Mouse (Mus musculus): ENCODE data around the gene Catsper1.

DNA sequence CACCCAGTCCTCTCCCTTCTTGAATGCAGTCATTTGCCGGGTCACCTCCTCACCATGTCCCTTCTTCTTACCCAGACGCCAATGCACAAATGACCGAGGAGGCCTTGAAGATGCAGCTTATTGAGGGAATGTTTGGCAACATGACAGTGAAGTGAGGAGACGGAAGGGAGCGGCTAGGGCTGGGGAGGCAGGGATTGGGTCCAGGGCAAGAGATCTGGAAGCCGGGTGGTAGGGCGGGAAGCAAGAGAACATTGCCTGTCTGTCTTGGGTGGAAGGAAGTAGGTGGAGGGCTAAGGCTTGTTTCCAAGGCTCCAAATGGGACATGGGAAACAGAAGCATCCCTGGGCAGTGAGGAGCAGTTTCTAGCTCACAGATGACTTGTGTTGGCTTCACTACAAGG lies 5.8 kb downstream of the Catsper1 start:
- TF ChIP-seq CTCF (IDR thresholded peaks at IDR 0.05; ENCODE audit: control insufficient read depth, insufficient read depth, insufficient replicate concordance, low read depth, low read length) (no peak), POLR2A (IDR thresholded peaks at IDR 0.05; ENCODE audit: control insufficient read depth, low read depth, low read length) (no peak)
